Mouse (Mus musculus): ENCODE data around the gene Rad23a. TPM values are rescaled to one million over a fixed set of nuclear protein-coding genes. Genes with fewer than 3 reads are reported as not detected.

Rad23a gene
- polyA plus RNA-seq (2015; fragmentation: Nextera tagmentation; extraction: Ambion mirVana) = 102 and 106 TPM in 2 replicates

DNA sequence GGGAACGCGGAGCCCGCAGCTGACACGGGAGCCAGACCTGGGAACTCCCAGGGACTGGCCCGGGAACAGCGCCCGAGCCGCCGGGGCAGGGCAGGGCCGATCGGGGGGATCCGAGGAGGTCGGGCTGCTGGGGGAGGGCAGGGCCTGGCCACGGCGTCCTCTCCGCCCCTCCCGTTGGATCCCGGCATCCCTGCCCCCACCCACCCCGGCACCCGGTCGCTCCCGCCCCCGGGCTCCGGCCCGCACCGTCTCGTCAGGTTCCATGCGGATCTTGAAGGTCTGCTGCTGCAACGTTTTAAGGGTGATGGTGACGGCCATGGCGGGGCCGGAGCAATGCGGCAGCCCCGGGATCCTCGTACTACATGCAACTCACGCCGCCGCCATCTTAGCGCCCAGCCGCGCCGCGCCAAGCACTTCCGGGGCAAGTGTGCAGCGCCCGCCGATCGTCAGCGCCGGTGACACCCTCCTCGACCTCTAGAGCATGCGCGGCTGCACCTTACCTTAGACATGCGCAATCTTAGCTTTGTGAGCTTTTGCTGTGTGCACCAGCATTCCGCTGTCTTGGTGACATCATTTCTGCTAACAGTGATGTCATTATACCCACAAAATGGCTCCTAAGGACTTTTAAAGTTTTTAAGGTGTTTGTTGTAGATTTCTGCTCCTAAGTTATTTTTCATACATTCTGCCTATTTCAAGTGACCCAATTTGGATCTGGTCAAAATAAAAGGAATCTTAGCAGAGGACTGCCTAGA lies at the start of gene Rad23a:
Gene Rad23a, minus strand, starts transcription at position 418 of the 752 bp plus-strand sequence.
- H3K4me2 ChIP-seq (replicated peaks) = peak within 1 kb of the TSS; percentile 62
- no peaks in the 10 kb centered on the region for H3K27me3 ChIP-seq (replicated peaks)
- peak within 1 kb of the TSS; percentile 89 for H3K9ac ChIP-seq
- peak; percentile 97 for ATAC-seq
- H3K9me3 ChIP-seq = no peaks in the 10 kb centered on the region
- peak within 1 kb of the TSS; percentile 74 for H3K4me3 ChIP-seq (replicated peaks)
- H3K27ac ChIP-seq = peak within 1 kb of the TSS; percentile 83
- H3K4me1 ChIP-seq (replicated peaks) = peaks cover 24% of the 10 kb centered on the region
- peaks cover 61% of the 10 kb centered on the region for H3K36me3 ChIP-seq
- under 1% methylated on average over 55 of the region's 55 CpGs for WGBS

DNA sequence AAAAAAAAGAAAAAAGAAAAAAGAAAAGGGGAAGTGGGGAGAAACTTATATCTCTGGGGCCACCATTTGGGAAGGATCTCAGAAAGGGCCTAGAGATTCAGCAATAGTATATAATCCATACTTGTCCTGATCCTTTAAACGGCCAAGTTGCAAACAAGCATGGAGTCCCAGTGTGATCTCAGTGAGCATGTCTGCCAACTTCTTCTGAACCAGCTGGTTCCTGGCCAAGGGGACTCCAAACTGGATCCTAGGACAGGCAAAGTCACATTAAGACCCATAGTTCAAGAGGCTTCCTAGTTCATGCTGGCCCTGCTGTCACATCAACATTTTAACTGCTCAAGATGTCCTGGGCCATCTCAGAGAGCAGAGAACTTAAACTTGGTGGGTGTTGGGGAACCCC lies 48.7 kb upstream of the Rad23a start:
- H3K4me1 ChIP-seq (replicated peaks) = 0 out of 2 replicates have a peak, but pooled peaks cover 9% of the 10 kb centered on the region
- 96% methylated on average over 1 of the region's 1 CpGs for WGBS
- no peak overlapping the region for H3K4me2 ChIP-seq (replicated peaks)
- no peak overlapping the region for H3K27ac ChIP-seq
- no peak for ATAC-seq
- no peaks in the 10 kb centered on the region for H3K27me3 ChIP-seq (replicated peaks)
- H3K9me3 ChIP-seq = no peaks in the 10 kb centered on the region
- H3K9ac ChIP-seq = no peak overlapping the region
- H3K4me3 ChIP-seq (replicated peaks) = no peak overlapping the region
- H3K36me3 ChIP-seq = peaks cover 4% of the 10 kb centered on the region; the same call in 1 of the 2 replicates

- no peak for ATAC-seq
- H3K9ac ChIP-seq = no peak overlapping the region
- H3K4me1 ChIP-seq (replicated peaks) = 0 out of 2 replicates have a peak, but pooled peaks cover 9% of the 10 kb centered on the region
- no peak overlapping the region for H3K4me3 ChIP-seq (replicated peaks)
- no peak overlapping the region for H3K27ac ChIP-seq
- H3K36me3 ChIP-seq = peaks cover 4% of the 10 kb centered on the region; the same call in 1 of the 2 replicates
- WGBS = 90% methylated on average over 3 of the region's 3 CpGs
- no peak overlapping the region for H3K4me2 ChIP-seq (replicated peaks)
- H3K9me3 ChIP-seq = no peaks in the 10 kb centered on the region
- no peaks in the 10 kb centered on the region for H3K27me3 ChIP-seq (replicated peaks)
Observed at GRCm38 (mm10) chr8:84888280-84888679, 47.8 kb upstream of the Rad23a start.

GRCm38 (mm10) chr8:84884728-84885127 lies 44.3 kb upstream of the Rad23a start:
- Histone ChIP-seq H3K9ac (no peak overlapping the region), H3K36me3 (peaks cover 4% of the 10 kb centered on the region; the same call in 1 of the 2 replicates), H3K4me2 (replicated peaks) (no peak overlapping the region), H3K4me1 (replicated peaks) (no peaks in the 10 kb centered on the region), H3K27ac (no peak overlapping the region), H3K9me3 (no peaks in the 10 kb centered on the region), H3K27me3 (replicated peaks) (no peaks in the 10 kb centered on the region), H3K4me3 (replicated peaks) (no peak overlapping the region)
- WGBS = 86% methylated on average over 4 of the region's 4 CpGs
- ATAC-seq = no peak

DNA sequence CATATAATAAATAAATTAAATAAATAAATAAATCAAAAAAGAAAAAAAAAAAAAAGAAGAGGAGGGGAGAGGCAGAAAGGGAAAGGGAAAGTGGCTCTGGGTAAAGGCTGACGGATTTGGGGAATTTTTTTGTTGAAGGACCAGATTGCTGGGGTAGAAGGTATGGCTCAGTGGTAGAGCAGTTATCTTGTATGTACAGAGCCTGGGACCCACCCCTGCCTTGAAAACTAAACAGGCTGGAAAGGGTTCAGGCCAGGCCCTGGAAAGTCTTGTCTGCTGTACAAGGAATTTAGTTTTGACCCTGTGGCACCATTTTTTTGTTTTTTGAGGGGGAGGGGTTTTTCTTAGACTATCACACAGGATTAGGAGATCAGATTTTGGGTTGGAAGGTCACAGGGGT lies 38.5 kb upstream of the Rad23a start:
- Histone ChIP-seq H3K36me3 (no peaks in the 10 kb centered on the region), H3K4me3 (replicated peaks) (no peak overlapping the region), H3K27me3 (replicated peaks) (no peaks in the 10 kb centered on the region), H3K9me3 (no peaks in the 10 kb centered on the region), H3K27ac (no peak overlapping the region), H3K9ac (no peak overlapping the region), H3K4me1 (replicated peaks) (no peaks in the 10 kb centered on the region), H3K4me2 (replicated peaks) (no peak overlapping the region)
- ATAC-seq = no peak
- WGBS = 79% methylated on average over 1 of the region's 1 CpGs

DNA sequence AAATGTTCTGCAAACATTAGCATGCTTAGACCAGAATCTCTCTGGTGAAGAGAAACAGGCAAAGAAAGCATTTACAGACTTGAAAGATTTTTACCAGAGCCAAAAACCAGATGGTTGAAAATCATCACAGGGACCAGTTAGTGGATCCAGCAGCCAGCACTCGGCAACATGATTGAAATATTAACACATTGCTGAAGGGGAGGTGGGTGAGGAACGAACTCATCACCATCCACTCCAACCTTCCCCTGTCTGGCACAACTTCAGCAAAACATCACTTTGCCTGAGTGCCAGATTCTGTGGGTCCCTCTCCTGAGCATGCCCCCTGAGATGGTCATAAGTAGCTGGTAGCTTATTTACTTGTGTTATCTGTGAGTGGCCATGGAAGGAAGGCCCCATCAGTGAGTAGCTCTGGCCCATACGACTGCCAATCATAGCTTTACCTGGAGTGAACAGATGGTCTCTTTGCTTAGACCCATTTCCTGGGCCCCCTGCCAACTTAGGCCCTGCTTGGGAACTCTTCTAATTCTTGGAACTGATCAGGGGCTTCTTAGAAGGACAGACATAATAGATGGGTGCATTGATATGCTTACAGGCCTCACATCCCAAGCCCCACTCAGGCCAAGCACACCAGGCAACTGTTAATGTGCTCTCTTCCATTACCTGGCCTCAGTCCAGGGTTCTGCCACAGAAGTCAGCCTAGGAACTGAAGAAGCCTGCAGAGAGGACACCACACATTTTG lies 37.0 kb upstream of the Rad23a start:
- Histone ChIP-seq H3K27ac (no peak overlapping the region), H3K4me1 (replicated peaks) (peaks cover 6% of the 10 kb centered on the region), H3K9ac (no peak overlapping the region), H3K27me3 (replicated peaks) (no peaks in the 10 kb centered on the region), H3K4me2 (replicated peaks) (no peak overlapping the region), H3K9me3 (no peaks in the 10 kb centered on the region), H3K36me3 (no peaks in the 10 kb centered on the region), H3K4me3 (replicated peaks) (no peak overlapping the region)
- ATAC-seq = no peak
- 75% methylated on average over 3 of the region's 3 CpGs for WGBS

DNA sequence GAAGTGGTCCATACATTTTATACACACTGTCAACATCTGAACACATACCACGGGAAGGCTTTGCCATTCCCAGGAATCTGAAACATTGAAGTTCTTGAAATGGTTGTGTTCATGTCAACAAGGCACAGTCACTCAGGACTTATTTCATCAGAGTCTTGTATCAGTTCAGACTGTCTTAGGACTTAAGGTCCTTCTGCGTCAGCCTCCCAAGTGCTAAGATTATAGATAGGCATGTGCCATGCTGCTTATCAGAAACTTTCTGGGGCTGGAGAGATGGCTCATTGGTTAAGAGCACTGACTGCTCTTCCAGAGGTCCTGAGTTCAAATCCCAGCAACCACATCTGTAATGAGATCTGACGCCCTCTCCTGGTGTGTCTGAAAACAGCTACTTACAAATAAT lies 33.9 kb upstream of the Rad23a start:
- 82% methylated on average over 3 of the region's 3 CpGs for WGBS
- peaks cover 14% of the 10 kb centered on the region for H3K4me1 ChIP-seq (replicated peaks)

DNA sequence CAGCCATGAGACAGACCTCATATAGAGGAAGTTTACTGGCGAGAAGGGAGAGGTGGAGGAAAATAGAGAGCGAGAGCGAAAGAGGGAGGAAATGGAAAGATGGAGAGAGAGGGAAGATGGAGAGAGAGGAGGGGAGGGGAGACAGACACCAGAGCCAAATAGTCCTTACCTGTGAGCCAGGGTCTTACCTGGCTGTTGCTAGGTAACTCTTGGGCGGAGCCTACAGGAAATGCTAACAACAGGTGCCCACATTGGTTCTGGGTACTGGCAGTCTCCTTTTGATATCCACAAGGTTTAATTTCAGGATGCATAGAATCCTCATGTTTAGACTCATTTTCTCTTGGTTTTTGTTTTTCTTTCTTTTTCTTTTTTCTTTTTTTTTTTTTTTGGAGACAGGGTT lies 32.6 kb upstream of the Rad23a start:
- H3K4me2 ChIP-seq (replicated peaks) = peak overlapping the region; percentile 99
- peak overlapping the region; percentile 52; the same call in 1 of the 2 replicates for H3K9ac ChIP-seq
- 73% methylated on average over 4 of the region's 4 CpGs for WGBS
- H3K27me3 ChIP-seq (replicated peaks) = no peaks in the 10 kb centered on the region
- no peak for ATAC-seq
- peaks cover 14% of the 10 kb centered on the region for H3K4me1 ChIP-seq (replicated peaks)
- peak overlapping the region; percentile 48 for H3K4me3 ChIP-seq (replicated peaks)
- H3K9me3 ChIP-seq = no peaks in the 10 kb centered on the region
- no peak overlapping the region for H3K27ac ChIP-seq
- H3K36me3 ChIP-seq = peaks cover 10% of the 10 kb centered on the region; the same call in 1 of the 2 replicates

More for the DNA sequence above, 33.9 kb upstream of the Rad23a start:
- Histone ChIP-seq H3K27me3 (replicated peaks) (no peaks in the 10 kb centered on the region), H3K9ac (no peak overlapping the region), H3K4me2 (replicated peaks) (no peak overlapping the region), H3K9me3 (no peaks in the 10 kb centered on the region), H3K4me3 (replicated peaks) (no peak overlapping the region), H3K27ac (no peak overlapping the region), H3K36me3 (no peaks in the 10 kb centered on the region)
- ATAC-seq = no peak

DNA sequence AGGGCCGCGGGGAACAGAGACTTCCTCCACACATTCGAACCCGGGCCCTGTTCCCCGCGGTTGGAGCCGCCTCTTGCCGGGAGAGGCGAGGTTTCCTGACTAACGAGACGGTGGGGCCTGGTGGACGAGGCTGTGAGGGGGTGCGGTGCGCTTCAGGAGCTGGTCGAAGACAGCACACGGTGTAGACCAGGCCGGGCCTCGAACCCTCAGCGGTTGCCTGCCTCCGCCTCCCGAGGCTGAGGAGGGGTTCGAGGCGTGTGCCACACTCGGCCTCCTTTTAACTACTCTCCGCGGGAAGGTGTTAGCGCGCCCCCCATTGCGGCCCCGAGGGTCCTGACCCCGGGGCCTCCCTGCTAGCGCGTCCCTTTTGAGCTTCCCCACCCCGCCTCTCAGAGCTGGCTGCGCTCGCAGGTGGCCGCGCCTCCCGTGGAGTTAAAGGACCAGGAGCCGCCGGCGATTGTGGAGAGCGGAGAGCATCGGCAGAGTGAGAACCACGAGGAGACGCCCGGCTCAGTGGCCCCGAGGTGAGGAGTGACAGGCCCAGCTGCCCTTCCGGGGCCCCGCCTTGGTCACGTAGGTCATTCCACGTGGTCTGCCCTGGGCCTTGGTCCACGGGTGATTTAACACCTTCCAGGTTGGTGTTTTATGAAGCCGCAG lies 32.0 kb upstream of the Rad23a start:
- Histone ChIP-seq H3K4me3 (replicated peaks) (peak overlapping the region; percentile 48), H3K9ac (peak overlapping the region; percentile 52), H3K27me3 (replicated peaks) (no peaks in the 10 kb centered on the region), H3K4me2 (replicated peaks) (peak overlapping the region; percentile 99), H3K27ac (no peak overlapping the region), H3K36me3 (peaks cover 16% of the 10 kb centered on the region), H3K9me3 (no peaks in the 10 kb centered on the region), H3K4me1 (replicated peaks) (peaks cover 14% of the 10 kb centered on the region)
- peak; percentile 68 for ATAC-seq
- 2% methylated on average over 54 of the region's 54 CpGs for WGBS

GRCm38 (mm10) chr8:84871376-84872308 lies 31.2 kb upstream of the Rad23a start, which contains the start of gene Syce2:
Gene Syce2, plus strand, starts transcription at chr8:84872111.
- Histone ChIP-seq H3K4me2 (replicated peaks) (peak within 1 kb of the TSS; percentile 99), H3K4me1 (replicated peaks) (peaks cover 14% of the 10 kb centered on the region), H3K27ac (no peak within 1 kb of the TSS), H3K4me3 (replicated peaks) (peak within 1 kb of the TSS; percentile 48), H3K9me3 (no peaks in the 10 kb centered on the region), H3K27me3 (replicated peaks) (no peaks in the 10 kb centered on the region), H3K36me3 (peaks cover 16% of the 10 kb centered on the region), H3K9ac (peak within 1 kb of the TSS; percentile 52)
- 11% methylated on average over 46 of the region's 46 CpGs for WGBS
- ATAC-seq = peak; percentile 86

DNA sequence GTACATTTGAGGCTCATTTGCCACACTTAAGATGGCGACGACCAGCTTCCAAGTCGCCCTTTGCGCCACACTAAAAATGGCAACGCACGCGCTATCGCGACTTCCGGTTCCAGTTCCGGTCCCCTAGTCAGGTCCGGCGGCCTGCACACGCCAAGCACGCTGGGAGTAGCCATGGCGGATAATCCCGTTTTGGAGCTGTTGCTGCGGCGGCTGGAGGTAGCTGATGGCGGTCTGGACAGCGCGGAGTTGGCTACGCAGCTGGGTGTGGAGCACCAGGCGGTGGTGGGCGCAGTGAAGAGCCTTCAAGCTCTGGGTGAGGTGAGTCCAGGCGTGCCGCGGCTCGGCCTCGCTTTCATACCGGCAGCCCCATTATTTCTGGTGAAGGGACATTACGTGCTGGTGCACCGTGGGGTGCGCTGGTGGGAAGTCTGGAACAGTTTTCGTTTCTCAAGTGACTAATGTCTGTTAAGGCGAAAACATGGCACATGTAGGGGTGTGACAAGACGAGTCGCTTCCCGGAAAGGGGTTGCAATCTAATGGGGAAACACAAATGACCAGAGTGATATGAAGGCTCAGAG lies 16.5 kb upstream of the Rad23a start, which contains the start of gene Farsa:
Gene Farsa, plus strand, starts transcription at position 126 of the 578 bp plus-strand sequence.
- ATAC-seq = peak; percentile 96
- peak within 1 kb of the TSS; percentile 79 for H3K4me2 ChIP-seq (replicated peaks)
- WGBS = under 1% methylated on average over 39 of the region's 39 CpGs

More for the DNA sequence above, 16.5 kb upstream of the Rad23a start, which contains the start of gene Farsa:
- H3K9me3 ChIP-seq = no peaks in the 10 kb centered on the region
- no peaks in the 10 kb centered on the region for H3K27me3 ChIP-seq (replicated peaks)
- peak within 1 kb of the TSS; percentile 81 for H3K27ac ChIP-seq
- peak within 1 kb of the TSS; percentile 91 for H3K9ac ChIP-seq
- H3K4me1 ChIP-seq (replicated peaks) = peaks cover 12% of the 10 kb centered on the region
- peak within 1 kb of the TSS; percentile 80 for H3K4me3 ChIP-seq (replicated peaks)
- H3K36me3 ChIP-seq = peaks cover 19% of the 10 kb centered on the region; the same call in 1 of the 2 replicates
